Mouse (Mus musculus) embryonic facial prominence, embryonic 10.5 days (tissue): ENCODE data around the gene Tyrobp. TPM values are rescaled to one million over a fixed set of nuclear protein-coding genes. Genes with fewer than 3 reads are reported as not detected.

Experiments used
- DNase-seq: peaks from one replicate; pipeline ENCODE4 v3.0.0-alpha.2; 2017; ENCODE audit warnings: low spot score
- H3K27ac ChIP-seq: fragments of 300-500 bp; sonication (generic); replicated peaks from 2 replicates; pipeline ENCODE4 v1.5.1; 2016; ENCODE audit warnings: mild to moderate bottlenecking
- H3K27me3 ChIP-seq: fragments of 300-500 bp; sonication (generic); replicated peaks from 2 replicates; pipeline ENCODE4 v1.6.1; 2016; ENCODE audit warnings: low read depth, mild to moderate bottlenecking; ENCODE audit not compliant: poor library complexity, severe bottlenecking
- H3K36me3 ChIP-seq: fragments of 300-500 bp; sonication (generic); replicated peaks from 2 replicates; pipeline ENCODE4 v1.6.1; 2016; ENCODE audit warnings: mild to moderate bottlenecking, moderate library complexity
- H3K4me1 ChIP-seq: fragments of 300-500 bp; sonication (generic); 2 replicates; pipeline ENCODE4 v1.6.1; 2016
- H3K4me3 ChIP-seq: fragments of 300-500 bp; sonication (generic); 2 replicates; pipeline ENCODE4 v1.5.1; 2016; ENCODE audit warnings: mild to moderate bottlenecking, moderate library complexity
- H3K9me3 ChIP-seq: fragments of 300-500 bp; sonication (generic); 2 replicates; pipeline ENCODE4 v1.6.1; 2016; ENCODE audit warnings: mild to moderate bottlenecking
- WGBS: fragments of 180-500 bp; shearing (Covaris S2); methylation state at CpG from one replicate; pipeline ENCODE4 v1.1.7; 2016; 5-methylcytosine and 5-hydroxymethylcytosine counted together
- polyA plus RNA-seq: library from polyadenylated mRNA; unstranded; fragments of >200 nt; fragmentation: Nextera tagmentation; extraction: Ambion mirVana; gene quantifications from 2 replicates; pipeline ENCODE4 v1.2.1, GENCODE M21; 2016

Gene Tyrobp
- polyA plus RNA-seq, 1 experiment from 2014 or later = 15.4 TPM

- no peaks in the 10 kb centered on the region for H3K4me1 ChIP-seq
- H3K4me3 ChIP-seq = no peak overlapping the region
- H3K36me3 ChIP-seq = no peaks in the 10 kb centered on the region
- 75% methylated on average over 3 of the region's 3 CpGs for WGBS
- no peaks in the 10 kb centered on the region for H3K27me3 ChIP-seq
- no peak for DNase-seq
- H3K27ac ChIP-seq = no peak overlapping the region
- H3K9me3 ChIP-seq = no peaks in the 10 kb centered on the region
These were observed 2.5 kb upstream of the Tyrobp start for GRCm38 (mm10) chr7:30411023-30411422.

GRCm38 (mm10) chr7:30412735-30413147 lies 819 bp upstream of the Tyrobp start:
- Histone ChIP-seq H3K9me3 (no peaks in the 10 kb centered on the region), H3K27ac (no peak overlapping the region), H3K27me3 (no peaks in the 10 kb centered on the region), H3K4me1 (no peaks in the 10 kb centered on the region), H3K36me3 (no peaks in the 10 kb centered on the region), H3K4me3 (no peak overlapping the region)
- DNase-seq = no peak
- WGBS = 55% methylated on average over 4 of the region's 4 CpGs

DNA sequence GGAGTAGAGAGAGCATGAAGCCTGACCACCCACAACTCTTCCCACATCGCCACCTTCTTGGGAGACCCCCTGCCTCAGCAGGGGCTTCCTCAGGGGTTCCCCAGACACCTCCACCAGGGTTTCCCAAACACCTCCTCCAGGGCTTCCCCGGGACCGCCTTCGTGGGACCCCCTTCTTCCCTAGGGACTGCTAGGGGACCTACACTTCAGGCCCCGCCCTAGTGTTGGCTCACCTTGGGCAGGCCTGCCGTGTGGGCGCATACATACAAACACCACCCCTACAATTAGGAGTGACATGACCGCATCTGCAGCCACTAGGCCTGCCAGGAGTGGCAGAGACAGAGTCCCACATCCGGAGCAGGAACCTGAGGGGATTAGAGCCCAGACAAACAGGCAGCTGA lies 4.3 kb downstream of the Tyrobp start:
- DNase-seq = no peak
- 75% methylated on average over 9 of the region's 9 CpGs for WGBS
- Histone ChIP-seq H3K4me3 (no peak overlapping the region), H3K9me3 (peaks cover 6% of the 10 kb centered on the region; the same call in 1 of the 2 replicates), H3K27ac (no peak overlapping the region), H3K27me3 (peaks cover 31% of the 10 kb centered on the region), H3K36me3 (no peaks in the 10 kb centered on the region), H3K4me1 (peaks cover 17% of the 10 kb centered on the region)

DNA sequence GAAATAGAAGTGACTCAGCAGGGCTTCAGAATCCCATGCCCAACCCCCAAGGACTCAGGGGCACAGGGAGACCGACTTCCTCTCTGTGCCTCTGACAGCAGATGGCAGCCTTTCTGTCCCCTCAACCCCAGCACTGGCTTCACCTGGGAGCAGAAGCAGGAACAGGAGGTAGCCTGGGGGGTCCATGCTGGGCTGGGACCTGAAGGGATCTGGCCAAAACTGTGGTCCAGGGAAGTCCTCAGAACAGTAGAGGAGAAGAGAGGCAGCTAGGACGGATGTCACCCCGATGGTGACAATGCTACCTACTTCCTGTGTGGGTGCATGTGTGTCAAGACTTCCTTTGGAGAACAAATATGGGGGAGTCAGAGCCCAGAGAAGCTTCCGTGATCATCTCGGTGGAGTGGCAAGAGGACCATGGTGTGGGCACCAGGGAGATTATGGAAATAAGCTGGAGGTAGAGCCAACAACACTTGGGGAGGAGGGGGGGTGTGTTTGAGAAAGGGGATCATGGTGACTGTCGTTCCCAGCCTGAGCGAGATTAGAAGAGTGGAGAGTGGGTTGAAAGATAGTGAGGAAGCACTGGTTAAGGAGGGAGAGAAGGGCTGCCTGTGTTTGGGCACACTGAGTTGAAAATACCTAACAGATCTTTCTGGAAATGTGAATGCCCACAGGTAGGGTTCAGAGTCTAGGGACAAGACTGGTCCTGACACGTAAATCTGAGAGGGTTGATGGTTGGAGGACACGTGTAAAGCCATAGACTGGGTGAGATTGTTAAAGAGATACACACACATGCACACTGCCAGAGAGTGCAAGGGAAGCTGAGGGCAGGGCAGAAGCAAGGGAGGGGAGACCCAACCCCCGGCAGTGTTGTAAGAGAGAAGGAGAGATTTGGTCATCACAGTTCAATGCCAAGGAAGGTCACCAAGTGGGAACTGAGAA lies 6.3 kb downstream of the Tyrobp start, which contains the start of gene Hcst:
TSS of gene Hcst (minus strand) at position 294 of the 939 bp plus-strand sequence.
- peaks cover 6% of the 10 kb centered on the region; the same call in 1 of the 2 replicates for H3K9me3 ChIP-seq
- no peaks in the 10 kb centered on the region for H3K36me3 ChIP-seq
- WGBS = 72% methylated on average over 10 of the region's 10 CpGs
- H3K27ac ChIP-seq = no peak within 1 kb of the TSS
- peaks cover 24% of the 10 kb centered on the region for H3K4me1 ChIP-seq
- DNase-seq = no peak
- peaks cover 46% of the 10 kb centered on the region for H3K27me3 ChIP-seq
- no peak within 1 kb of the TSS for H3K4me3 ChIP-seq

DNA sequence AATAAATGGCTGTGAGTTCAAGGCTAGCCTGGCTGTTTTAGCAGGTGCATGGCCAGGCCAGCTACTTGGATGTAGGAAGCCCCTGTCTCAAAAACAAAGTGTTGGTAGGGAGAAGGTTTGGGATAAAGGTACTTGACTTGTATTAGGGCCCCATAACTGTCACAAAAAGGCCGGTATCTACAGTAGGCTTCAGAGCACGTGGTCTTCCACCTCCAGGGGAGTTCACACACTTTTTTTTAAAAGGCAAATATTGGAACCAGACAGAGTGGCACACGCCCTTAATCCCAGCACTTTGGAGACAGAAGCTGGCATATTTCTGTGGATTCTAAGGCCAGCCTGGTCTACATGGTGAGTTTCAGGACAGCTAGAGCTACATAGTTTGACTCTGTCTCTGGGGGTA lies 7.1 kb downstream of the Tyrobp start:
- no peak for DNase-seq
- 90% methylated on average over 3 of the region's 3 CpGs for WGBS
- Histone ChIP-seq H3K27ac (no peak overlapping the region), H3K4me3 (no peak overlapping the region), H3K9me3 (peaks cover 6% of the 10 kb centered on the region; the same call in 1 of the 2 replicates), H3K4me1 (peaks cover 24% of the 10 kb centered on the region), H3K27me3 (peaks cover 46% of the 10 kb centered on the region), H3K36me3 (peaks cover 6% of the 10 kb centered on the region)

DNA sequence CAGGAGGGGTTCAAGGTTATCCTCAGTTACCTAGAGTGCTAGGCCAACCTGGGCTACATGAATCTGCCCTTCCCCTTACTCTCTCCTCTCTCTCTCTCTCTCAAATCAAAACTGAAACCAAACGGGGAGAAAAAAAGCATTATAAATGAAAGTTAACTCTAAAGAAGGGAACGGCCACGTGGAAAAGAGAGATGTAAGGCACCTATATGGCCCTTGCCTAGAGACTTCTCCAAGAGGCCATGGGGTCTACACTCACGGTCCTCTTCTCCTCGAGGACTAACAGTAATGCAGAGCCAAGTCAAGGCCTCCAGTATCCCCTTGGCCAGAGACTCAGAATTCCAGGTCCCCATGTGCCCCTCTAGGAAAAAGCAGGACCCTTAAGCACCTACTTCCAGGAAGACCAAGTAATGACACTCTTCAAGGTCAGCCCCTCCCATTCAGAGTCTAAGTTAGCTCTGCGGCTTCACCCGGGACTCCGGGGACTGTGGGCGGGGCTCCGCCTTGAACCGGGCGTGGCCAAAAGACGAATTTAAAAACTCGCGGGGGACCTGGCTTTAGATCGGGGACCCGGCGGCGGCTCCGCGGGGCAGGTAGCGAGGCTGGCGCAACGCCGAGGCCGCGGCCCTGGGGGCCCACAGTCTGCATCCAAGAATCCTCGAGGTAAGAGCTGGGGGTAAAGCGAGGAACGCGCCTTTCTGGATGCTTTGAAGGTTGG lies 7.8 kb downstream of the Tyrobp start, which contains the start of gene Nfkbid:
TSS of gene Nfkbid (plus strand) at position 558 of the 715 bp plus-strand sequence.
- DNase-seq = peak; percentile 49
- 10% methylated on average over 31 of the region's 31 CpGs for WGBS
- Histone ChIP-seq H3K4me3 (peak within 1 kb of the TSS; percentile 68), H3K27me3 (peaks cover 46% of the 10 kb centered on the region), H3K27ac (peak within 1 kb of the TSS; percentile 75), H3K4me1 (peaks cover 24% of the 10 kb centered on the region), H3K9me3 (peaks cover 6% of the 10 kb centered on the region; the same call in 1 of the 2 replicates), H3K36me3 (peaks cover 11% of the 10 kb centered on the region)

- Histone ChIP-seq H3K27ac (peak overlapping the region; percentile 75), H3K9me3 (peaks cover 6% of the 10 kb centered on the region; the same call in 1 of the 2 replicates), H3K4me3 (peak overlapping the region; percentile 68), H3K4me1 (peaks cover 24% of the 10 kb centered on the region), H3K27me3 (peaks cover 46% of the 10 kb centered on the region), H3K36me3 (peaks cover 13% of the 10 kb centered on the region)
- peak; percentile 90 for DNase-seq
- under 1% methylated on average over 45 of the region's 45 CpGs for WGBS
These were observed 8.4 kb downstream of the Tyrobp start for GRCm38 (mm10) chr7:30421890-30422435.

GRCm38 (mm10) chr7:30422560-30422959 lies 9.0 kb downstream of the Tyrobp start:
- H3K9me3 ChIP-seq = peaks cover 6% of the 10 kb centered on the region; the same call in 1 of the 2 replicates
- no peak for DNase-seq
- peak overlapping the region; percentile 75 for H3K27ac ChIP-seq
- peaks cover 24% of the 10 kb centered on the region for H3K4me1 ChIP-seq
- peaks cover 46% of the 10 kb centered on the region for H3K27me3 ChIP-seq
- H3K4me3 ChIP-seq = peak overlapping the region; percentile 68
- H3K36me3 ChIP-seq = peaks cover 18% of the 10 kb centered on the region
- 14% methylated on average over 9 of the region's 9 CpGs for WGBS

- no peak for DNase-seq
- Histone ChIP-seq H3K27me3 (peaks cover 46% of the 10 kb centered on the region), H3K4me1 (peaks cover 24% of the 10 kb centered on the region), H3K36me3 (peaks cover 21% of the 10 kb centered on the region), H3K4me3 (peak overlapping the region; percentile 68), H3K27ac (0 out of 2 replicates have a peak overlapping the region, but pooled peaks have one; percentile 3), H3K9me3 (peaks cover 6% of the 10 kb centered on the region; the same call in 1 of the 2 replicates)
- 43% methylated on average over 23 of the region's 23 CpGs for WGBS
These were observed 9.6 kb downstream of the Tyrobp start for GRCm38 (mm10) chr7:30423071-30423641.

DNA sequence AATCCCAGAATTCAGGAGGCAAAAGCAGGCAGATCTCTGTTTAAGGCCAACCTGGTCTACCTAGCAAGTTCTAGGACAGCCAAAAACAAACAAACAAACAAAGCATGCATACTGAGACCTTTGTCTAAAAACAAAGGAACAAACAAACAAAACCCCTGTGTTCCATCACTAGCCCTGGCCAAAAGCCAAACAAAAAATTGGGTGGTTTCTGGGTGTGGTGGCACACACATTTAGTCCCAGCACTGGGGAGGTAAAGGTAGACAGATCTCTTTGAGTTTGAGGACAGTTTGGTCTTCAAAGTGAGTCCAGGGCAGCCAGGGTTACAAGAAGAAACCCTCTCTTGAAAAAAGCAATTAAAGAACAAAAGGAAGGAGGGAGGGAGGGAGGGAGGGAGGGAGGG lies 15.8 kb downstream of the Tyrobp start:
- DNase-seq = no peak
- Histone ChIP-seq H3K4me3 (no peak overlapping the region), H3K9me3 (no peaks in the 10 kb centered on the region), H3K27me3 (peaks cover under 1% of the 10 kb centered on the region; the same call in 1 of the 2 replicates), H3K36me3 (peaks cover 21% of the 10 kb centered on the region), H3K4me1 (no peaks in the 10 kb centered on the region), H3K27ac (no peak overlapping the region)

DNA sequence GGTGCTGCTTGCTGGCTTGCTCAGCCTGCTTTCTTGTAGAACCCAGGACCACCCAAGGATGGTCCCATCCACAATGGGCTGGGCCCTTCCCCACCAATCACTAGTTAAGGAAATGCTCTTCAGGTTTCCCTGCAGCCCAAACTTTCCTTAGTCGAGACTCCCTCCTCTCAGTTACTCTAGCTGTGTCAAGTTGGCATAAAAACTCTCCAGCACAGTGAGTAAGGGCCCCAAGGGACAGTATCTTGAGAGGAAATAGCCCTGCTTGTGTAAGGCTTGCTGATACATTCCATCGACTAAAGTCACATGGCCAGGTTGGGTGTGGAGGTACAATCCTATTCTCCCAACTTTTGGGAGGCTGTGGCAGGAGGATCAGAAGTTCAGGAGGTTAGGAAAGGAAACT lies 16.6 kb downstream of the Tyrobp start:
- WGBS = 61% methylated on average over 2 of the region's 2 CpGs
- Histone ChIP-seq H3K27ac (no peak overlapping the region), H3K27me3 (peaks cover 6% of the 10 kb centered on the region), H3K4me3 (no peak overlapping the region), H3K4me1 (no peaks in the 10 kb centered on the region), H3K36me3 (peaks cover 20% of the 10 kb centered on the region), H3K9me3 (no peaks in the 10 kb centered on the region)
- DNase-seq = no peak

GRCm38 (mm10) chr7:30431793-30432192 lies 18.2 kb downstream of the Tyrobp start:
- H3K27ac ChIP-seq = no peak overlapping the region
- peaks cover 10% of the 10 kb centered on the region; the same call in 1 of the 2 replicates for H3K36me3 ChIP-seq
- no peak overlapping the region for H3K4me3 ChIP-seq
- no peaks in the 10 kb centered on the region for H3K9me3 ChIP-seq
- peak; percentile 42 for DNase-seq
- peaks cover 22% of the 10 kb centered on the region for H3K27me3 ChIP-seq
- 10% methylated on average over 3 of the region's 3 CpGs for WGBS
- no peaks in the 10 kb centered on the region for H3K4me1 ChIP-seq
